Mouse (Mus musculus): ENCODE results near the gene Ankrd2.
A peak's percentile ranks its signal among the peaks of the same experiment; 100 is the strongest.

- TF ChIP-seq CTCF (IDR thresholded peaks at IDR 0.05; ENCODE audit: extremely low read depth, insufficient read depth, insufficient read length, insufficient replicate concordance): peak; percentile 68; the same call in 1 of the 2 replicates
- no peak for TF ChIP-seq POLR2A (IDR thresholded peaks at IDR 0.05; ENCODE audit: low read depth, low read length)
Observed at GRCm38 (mm10) chr19:42035456-42036248, at the start of gene Ankrd2.
